Mouse (Mus musculus) testis, postnatal 14 days (tissue): ENCODE results near the gene Epb41l2.
A peak's percentile ranks its signal among the peaks of the same experiment; 100 is the strongest.

Experiments
- DNase-seq: peaks from one replicate; pipeline ENCODE4 v3.0.0; 2021; ENCODE audit warnings: low spot score

Gene Epb41l2

GRCm38 (mm10) chr10:25359208-25359958, at the start of gene Epb41l2:
Gene Epb41l2 (plus strand): TSS chr10:25359798.
- DNase-seq, result peak; percentile 93

- no peak for DNase-seq
These were observed 49.6 kb upstream of the Epb41l2 start for GRCm38 (mm10) chr10:25309996-25310395.

- no peak for DNase-seq
These were observed 48.9 kb upstream of the Epb41l2 start for GRCm38 (mm10) chr10:25310736-25311135.

DNA sequence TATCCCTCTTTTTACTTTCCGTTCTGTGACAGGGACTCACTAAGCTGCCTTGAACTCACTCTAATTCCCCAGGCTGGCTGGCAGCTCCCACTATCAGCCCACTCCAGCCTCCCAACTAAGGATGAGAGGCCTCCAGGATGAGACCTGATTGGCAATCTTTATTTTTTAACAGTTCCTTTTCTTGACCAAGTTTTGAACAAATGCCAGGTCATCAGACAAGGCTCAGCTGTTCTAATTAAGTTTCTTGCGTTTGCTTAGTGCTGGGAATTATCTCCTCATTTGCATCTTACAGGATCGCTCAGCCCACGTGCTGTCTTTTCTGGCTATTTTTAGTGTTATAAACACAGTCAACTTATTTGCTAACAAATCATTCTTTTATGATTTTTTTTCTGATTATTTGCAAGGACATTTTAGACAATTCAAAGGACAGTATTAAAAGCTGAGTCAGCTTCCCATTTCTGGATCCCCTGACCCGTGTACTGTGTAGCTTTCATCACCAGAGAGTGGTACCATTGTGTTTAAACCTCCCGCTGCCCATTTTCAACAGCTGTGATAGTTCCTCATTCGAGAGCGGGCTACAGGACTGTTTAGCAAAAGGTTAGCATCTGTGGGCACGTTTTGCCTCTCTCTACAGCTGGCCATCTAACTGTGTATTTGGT, 47.9 kb upstream of the Epb41l2 start:
- no peak for DNase-seq

DNA sequence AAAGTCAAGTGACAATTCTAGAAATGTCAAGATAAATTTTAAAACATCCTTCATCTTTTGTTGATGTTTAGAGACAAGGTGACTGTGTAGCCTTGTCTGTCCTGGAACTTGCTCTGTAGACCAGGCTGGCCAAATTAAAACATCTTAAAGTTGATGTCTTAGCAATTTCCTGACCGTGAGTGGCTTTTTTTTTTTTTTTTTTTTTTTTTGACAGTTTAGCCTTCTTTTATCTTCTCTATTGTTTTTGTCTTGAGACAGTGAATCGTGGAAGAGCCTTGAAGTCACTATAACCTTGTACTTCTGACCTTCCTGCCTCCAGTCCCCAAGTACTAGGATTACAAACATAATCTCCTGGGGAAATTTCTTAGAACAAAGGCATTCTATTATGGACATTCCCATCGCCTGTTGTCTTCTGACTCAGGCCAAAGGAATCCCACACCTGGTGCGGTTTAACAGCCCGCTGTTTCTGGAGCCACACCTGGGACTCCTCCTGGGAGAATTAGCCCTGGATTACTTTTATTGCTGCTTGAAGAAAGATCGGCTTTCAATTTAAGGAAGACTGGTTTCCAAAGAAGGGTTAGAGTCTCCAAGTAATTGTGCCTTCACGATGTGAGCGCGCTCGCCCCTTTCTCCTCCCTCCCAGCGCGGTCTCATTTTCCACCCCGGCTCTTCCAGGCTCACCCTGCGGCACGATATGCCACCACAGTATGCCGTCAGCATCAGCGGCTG, 45.6 kb upstream of the Epb41l2 start:
- no peak for DNase-seq

DNA sequence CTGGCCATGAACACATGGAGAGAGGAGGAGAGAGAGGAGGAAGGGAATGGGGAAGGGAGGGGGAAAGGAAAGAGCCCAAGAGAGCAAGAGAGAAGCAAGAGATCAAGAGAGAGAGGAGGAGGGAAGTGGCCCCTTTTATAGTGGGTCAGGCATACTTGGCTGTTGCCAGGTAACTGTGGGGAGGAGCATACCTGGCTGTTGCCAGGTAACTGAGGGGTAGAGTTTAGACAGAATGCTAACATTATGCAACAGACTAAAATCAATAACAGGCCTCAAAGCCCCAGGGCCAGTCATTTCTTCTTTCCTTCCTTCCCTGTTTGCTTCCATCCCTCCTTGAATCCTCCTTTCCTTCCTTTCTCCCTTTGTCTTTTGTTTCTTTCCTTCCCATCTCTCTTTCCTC, 41.9 kb upstream of the Epb41l2 start:
- no peak for DNase-seq

GRCm38 (mm10) chr10:25318405-25318804, 41.2 kb upstream of the Epb41l2 start:
- DNase-seq, result no peak

- no peak for DNase-seq
These were observed 40.1 kb upstream of the Epb41l2 start for GRCm38 (mm10) chr10:25319531-25319930.

DNA sequence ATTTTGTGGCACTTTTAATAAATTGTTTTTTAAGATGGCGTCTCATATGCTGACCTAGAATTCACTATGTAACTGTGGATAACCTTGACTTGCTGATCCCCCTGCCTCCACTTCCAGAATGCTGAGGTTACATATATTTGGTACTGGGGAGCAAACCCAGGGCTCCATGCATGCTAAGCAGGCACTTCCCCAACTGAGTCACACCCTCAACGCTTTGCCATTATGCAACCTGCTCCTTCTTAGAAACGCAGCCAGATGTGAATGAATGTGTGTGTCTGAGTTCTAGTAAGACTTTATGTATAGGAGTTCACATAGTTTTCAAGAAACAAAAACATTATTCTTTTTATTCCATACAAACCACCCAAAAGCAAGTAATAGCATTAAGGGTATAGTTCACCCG, 38.4 kb upstream of the Epb41l2 start:
- no peak for DNase-seq

DNA sequence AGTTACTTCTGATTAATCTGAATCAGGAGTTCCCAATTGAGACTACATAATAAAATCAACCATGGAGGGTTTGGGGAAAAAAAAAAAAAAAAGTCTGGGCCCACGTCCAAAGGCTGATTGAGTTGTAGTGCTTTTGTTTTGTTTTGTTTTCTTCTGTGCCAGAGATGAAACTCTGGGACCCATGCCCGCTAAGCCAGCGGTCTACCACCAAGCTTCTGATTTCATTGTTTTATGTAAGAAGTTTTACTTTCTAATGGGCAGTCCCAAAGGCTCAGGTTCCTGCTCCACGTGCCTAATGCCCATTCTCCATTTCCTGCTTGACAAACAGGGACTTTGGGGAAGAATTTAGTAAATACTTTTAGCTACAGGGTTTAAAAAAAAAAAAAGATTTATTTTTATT, 33.9 kb upstream of the Epb41l2 start:
- no peak for DNase-seq

DNA sequence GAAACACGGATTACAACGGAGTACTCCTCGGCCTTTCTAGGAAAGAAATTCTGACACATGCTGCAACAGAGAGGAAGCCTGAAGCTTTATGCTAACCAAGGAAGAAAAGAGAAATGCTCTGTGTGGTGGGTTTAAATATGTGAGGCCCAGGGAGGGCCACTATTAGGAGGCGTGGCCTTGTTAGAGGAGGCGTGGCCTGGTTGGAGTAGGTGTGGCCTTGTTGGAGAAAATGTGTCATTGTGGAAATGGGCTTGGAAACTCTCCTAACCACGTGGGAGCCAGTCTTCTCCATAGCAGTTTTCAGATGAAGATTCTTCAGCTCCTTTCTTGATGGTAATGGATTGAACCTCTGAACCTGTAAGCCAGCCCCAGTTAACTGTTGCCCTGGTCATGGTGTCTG, 32.1 kb upstream of the Epb41l2 start:
- DNase-seq, result no peak

- DNase-seq, result no peak
These were observed 29.5 kb upstream of the Epb41l2 start for GRCm38 (mm10) chr10:25330094-25330493.

DNA sequence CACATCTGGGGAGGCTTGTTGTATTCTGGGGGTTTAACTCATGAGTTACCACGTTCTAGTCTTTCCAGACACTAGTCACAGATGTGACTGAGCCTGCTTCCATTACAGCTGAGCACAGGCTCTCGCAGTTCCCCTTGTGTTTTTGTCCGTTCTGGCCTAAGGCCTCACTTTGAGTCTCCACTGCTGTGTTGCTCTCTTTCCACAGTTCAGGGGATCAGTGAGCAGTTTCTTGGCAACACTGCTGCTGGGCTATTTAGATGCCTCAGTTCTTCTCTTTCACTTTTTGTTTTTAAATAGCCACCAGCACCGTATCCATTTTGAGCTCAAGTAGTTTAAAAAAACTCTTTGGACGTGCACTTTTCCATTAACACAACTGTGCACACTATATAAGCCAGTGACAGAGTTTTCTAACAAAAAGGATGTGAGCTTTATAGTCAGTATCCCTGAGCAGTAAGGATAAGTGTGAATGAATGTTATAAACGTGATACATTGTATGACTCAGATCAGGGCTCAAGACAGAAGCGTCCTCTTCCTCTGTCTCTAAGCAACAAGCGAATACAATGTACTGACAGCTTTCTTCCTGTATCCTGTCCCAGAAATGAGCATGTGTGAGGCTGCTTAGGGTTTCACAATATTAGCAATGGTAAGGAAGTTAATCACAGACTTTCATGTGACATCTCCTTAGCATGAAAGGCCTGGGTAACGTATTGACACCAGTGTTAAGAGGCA, 28.1 kb upstream of the Epb41l2 start:
- DNase-seq, result no peak

GRCm38 (mm10) chr10:25333390-25334079, 26.1 kb upstream of the Epb41l2 start:
- DNase-seq, result no peak

GRCm38 (mm10) chr10:25340675-25341074, 18.9 kb upstream of the Epb41l2 start:
- no peak for DNase-seq

DNA sequence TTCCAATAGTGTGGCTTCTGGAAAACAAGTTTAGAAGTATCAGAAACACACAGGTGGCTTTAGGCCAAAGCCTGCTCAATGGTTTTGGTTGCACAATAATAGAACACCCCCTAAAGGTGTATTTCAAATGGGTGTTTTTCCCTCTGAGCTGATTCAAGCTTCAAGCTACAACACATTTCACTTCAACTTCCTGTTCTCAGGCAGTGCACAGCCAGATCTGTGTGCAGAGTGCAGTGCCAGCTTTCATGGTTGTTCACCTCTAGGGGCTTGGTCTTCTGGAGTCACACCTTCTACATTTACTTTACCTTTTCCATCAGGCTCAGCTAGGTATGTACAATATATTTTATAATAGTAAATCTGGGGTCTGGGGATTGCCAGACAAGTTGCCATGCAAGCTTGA, 16.8 kb upstream of the Epb41l2 start:
- no peak for DNase-seq

GRCm38 (mm10) chr10:25353941-25354340, 5.7 kb upstream of the Epb41l2 start:
- DNase-seq, result no peak

- no peak for DNase-seq
These were observed 5.2 kb upstream of the Epb41l2 start for GRCm38 (mm10) chr10:25354390-25354789.

DNA sequence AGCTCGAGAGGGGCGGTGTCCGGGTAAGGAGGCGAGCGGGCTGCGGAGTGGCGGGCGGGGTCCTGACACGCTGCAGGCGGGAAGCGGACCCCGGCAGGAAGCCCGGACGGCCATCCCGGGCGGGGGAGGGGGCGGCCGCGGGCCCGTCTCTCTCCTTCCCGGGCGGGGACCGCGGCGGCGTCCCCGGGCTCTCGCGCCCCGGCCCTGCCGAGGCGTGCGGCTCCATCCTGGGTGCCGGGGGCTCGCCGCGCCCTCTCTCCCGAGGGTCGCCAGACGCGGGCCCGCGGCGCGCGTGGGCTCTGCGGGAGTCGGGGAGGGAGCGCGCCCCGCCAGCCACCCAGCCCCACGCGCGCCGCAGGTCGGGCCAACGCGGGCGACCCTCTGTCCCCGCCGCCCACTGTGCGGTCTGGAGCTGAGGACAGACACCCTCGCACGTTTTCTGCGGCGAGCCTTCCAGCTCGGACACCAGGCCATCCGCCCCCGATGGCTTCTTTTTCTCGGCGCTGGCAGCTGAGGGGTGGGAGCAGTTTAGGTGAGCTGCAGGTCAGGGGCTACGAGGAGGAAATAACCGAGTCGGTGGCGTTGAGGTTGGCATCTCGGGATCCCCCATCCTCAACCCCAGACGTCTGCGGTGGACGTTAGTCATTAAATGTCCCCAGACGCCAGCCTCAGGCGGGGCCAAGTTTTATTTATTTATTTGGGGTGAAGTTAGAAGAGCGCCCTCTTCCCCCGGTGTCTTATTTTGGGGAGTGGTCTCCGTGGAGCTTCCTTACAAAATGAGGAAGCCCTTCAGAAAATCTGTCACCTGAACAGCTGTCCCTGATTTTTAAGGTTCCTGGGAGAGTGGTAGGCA, 587 bp downstream of the Epb41l2 start:
- peak; percentile 49 for DNase-seq

GRCm38 (mm10) chr10:25362235-25362634, 2.6 kb downstream of the Epb41l2 start:
- no peak for DNase-seq

DNA sequence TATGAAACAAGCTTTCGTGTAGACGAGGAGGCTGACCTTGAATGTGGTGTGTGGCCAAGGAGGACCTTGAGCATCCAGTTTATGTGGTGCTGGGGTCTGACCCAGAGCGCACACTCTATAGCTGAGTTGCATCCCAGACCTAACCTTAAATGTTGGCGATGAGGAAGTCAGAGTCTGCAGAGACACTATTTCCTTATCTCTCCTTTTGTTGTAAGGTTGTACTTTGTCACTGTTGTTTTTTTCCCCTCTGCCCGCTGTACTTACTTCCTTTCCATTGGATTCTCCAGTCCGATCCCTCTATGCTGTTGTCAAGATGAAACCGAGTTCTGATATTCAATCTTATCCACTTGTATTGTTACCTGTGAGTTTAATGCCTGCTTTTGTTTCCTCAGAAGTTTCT, 5.6 kb downstream of the Epb41l2 start:
- DNase-seq, result no peak
